Mouse (Mus musculus) adrenal gland, postnatal 4 days (tissue): ENCODE measurements around the gene Cyp11a1. TPM values are rescaled to one million over a fixed set of nuclear protein-coding genes. Genes with fewer than 3 reads are reported as not detected.

Source experiments
- DNase-seq, 2 experiments: peaks; one replicate each; pipeline ENCODE4 v3.0.0; 2021 to 2022; ENCODE audit warnings: low spot score in 2 of 2, mixed read lengths in 2 of 2
- total RNA-seq, 2 experiments: library from RNA; stranded (reverse); gene quantifications; 2 replicates each; pipeline ENCODE4 v1.2.3; 2021

The Cyp11a1 gene
- total RNA-seq, 2 experiments from 2014 or later: 2,307 to 2,341 TPM

- no peak for DNase-seq
Measured at GRCm38 (mm10) chr9:57999676-58000075, 6.5 kb upstream of the Cyp11a1 start.

DNA sequence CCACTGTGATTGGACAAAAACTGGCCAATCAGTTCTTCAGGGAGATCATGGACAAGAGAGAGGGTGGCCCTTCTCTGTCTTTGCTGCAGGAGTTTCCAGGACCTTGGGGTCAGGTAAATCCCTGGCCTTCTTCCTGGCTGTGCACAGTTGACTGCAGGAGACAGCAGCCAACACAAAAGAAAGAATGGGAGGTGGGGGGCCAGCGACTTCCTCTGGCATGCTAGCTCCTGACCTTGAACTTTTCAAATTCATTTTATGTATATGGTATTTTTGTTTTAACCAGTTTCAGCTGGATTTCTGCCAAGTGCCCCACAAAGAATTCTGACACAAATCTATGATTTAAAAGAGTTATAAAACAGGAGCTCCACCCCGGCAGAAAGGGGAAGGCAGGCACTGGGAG is 2.9 kb upstream of the Cyp11a1 start:
- DNase-seq: no peak

DNA sequence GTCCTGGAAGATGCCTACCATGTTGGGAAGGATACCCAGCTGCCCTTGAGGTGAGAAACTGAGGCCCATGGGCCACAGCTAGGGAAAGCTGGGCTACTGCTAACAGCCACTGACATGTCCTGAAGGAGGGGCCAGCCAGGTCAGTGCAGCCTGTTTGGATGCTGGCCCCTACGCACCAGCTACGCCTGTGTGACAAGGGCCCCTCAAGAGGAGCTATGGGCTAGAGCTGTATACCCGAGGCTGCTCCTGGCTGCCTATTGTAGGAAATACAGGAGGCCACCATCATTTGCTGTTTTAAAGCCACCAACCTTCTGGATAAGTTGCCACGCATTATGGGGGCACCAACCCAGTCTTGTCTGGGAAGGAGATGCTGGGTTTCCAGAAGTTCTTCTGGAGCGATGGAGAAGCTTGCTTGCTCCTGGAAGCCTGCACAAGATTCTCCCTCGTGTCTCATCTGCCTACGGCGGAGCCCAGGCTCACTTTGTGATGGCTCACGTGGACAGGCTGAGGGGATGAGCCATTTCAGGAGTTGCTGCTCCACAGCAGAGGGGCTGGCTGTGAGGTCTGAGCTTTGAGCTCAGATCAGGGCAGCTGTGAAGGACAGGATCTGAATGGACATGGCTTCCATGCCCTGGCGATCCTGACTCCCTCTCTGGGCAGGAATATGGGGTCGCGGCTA is 2.3 kb downstream of the Cyp11a1 start:
- no peak for DNase-seq

DNA sequence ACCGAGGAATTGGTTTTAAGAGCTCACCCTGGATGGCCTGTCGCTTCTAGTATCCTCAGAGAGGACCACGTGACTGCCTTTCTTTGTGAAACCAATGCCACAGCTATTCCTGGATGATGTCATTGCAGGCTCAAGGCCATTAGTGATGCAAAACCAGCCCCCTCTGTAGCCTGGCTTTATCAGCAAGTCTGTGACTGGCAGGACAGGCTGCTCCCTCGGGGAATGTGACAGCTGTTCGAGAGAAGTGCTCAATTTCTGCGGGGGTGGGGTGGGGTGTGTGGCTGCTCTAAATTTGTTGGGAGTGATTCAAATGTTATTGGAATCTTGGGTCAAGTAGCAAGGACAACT is 2.8 kb downstream of the Cyp11a1 start:
- DNase-seq: peak in 1 of 2 experiments; percentile 54

GRCm38 (mm10) chr9:58009588-58009987 is 3.4 kb downstream of the Cyp11a1 start:
- no peak for DNase-seq

- no peak for DNase-seq
Measured at GRCm38 (mm10) chr9:58011027-58011426, 4.8 kb downstream of the Cyp11a1 start.

- DNase-seq: no peak
Measured at GRCm38 (mm10) chr9:58011552-58011951, 5.3 kb downstream of the Cyp11a1 start.

GRCm38 (mm10) chr9:58012486-58012885 is 6.3 kb downstream of the Cyp11a1 start:
- DNase-seq: no peak

DNA sequence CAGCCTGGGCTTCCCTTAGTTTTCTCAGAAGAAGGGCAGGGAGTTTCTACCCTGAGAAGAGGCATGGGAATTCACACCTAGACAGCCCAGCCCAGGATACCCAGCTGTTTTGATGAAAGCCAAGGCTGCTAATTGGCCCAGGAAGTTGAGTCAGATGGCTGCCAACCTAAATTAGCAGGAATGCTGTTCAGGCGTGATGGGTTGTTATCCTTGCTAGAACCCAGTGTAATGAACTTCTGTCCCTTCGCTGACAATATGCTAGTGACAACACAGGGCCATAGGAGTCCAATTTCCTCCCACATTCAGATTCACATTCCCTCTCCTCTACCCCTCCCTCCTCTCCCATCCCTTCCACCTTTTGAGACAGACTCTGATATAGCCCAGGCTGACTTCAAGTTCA is 6.7 kb downstream of the Cyp11a1 start:
- DNase-seq: no peak

GRCm38 (mm10) chr9:58014393-58015160 is 8.4 kb downstream of the Cyp11a1 start:
- DNase-seq: peak in 1 of 2 experiments; percentile 47

DNA sequence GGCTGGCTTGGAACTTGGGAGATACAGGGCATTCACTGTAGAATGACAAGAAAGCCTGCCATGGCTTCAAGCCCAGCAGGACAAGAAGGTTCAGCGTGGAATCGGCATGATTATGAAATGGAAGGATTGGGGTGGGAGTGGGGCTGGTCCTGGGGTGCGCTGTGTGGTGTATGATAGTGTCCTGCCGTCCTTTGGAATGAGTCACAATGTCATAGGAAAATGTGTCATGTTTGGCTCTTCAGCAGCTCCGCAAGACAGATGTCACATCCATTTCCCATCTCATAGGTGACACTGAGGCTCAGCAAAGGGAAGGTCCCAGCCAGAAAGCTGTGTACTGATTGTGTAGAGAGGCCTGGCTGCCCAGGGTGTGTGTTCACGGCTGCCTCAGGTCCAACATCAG is 9.6 kb downstream of the Cyp11a1 start:
- DNase-seq: no peak

- DNase-seq: no peak
Measured at GRCm38 (mm10) chr9:58016962-58017361, 10.8 kb downstream of the Cyp11a1 start.

DNA sequence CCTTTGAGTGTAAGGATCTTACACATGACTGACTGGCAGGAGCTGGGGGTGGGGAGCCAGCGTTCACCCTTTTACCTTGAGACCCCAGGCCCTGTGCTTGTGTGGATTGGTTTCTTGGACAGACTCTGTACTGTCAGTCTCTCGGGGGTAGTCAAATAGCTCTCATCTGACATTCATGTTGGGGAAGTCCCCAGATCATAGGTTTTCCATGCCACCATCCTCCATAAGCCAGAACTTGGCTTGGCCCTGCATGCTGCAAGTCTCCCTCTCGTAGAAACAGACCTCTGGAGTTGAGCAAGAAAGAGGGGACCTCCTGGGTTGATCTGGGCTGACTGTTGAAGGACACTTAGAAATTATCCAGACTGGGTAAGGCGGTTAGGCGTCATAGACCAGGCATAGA is 12.2 kb downstream of the Cyp11a1 start:
- DNase-seq: no peak

- no peak for DNase-seq
Measured at GRCm38 (mm10) chr9:58025995-58026394, 19.8 kb downstream of the Cyp11a1 start.

DNA sequence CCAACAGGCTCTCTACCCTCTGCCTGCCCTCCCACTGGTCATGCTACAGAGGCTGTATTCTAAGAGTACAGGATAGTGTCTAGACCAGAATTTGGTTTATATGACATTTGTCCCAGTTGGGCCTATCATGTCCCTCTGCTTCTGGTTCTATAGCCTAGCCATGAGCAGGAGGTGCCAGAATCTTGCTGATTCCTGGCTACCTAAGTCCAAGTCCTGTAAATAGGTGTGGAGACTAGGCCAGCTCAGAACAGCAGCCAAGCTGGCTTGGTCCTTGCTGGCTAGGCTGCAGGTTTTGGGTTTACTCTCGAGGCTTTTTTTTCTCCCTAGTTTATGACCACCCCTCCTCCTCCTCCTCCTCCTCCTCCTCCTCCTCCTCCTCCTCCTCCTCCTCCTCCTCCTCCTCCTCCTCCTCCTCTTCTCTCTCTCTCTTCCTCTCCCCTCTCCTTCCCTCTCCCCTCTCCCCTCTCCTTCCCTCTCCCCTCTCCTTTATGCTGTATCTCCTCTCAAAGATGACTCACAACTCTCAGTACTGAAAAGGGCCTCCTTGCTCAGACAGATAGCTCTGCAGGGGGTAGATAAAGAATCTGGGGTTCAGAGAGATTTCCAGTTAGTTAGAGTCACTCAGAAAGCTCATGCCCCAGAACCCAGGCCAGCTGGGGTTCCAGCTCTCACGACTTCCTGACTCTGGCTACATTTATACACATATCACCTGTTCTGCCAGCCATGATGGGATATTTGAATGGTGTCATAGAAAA is 21.4 kb downstream of the Cyp11a1 start:
- DNase-seq: no peak

- DNase-seq: no peak
Measured at GRCm38 (mm10) chr9:58028841-58029240, 22.6 kb downstream of the Cyp11a1 start.

DNA sequence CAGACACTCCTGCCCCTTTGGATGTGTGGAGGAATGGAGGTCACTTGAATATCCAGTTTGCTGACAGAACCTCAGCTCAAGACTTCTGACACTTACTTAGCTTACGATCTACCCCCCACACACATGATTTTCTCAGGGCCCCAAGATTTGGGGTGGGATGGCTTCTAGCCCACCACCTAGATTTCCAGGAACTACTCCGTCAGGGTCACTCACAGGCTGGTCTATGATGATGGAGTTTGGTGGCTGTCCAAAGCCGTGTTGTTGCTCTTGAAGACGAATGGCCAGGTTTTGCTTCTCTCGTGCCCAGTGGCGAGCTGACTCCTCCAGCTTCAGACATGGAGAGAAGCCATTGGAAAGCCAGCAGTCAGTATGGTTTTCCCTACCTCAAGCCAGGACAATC is 23.4 kb downstream of the Cyp11a1 start:
- no peak for DNase-seq

DNA sequence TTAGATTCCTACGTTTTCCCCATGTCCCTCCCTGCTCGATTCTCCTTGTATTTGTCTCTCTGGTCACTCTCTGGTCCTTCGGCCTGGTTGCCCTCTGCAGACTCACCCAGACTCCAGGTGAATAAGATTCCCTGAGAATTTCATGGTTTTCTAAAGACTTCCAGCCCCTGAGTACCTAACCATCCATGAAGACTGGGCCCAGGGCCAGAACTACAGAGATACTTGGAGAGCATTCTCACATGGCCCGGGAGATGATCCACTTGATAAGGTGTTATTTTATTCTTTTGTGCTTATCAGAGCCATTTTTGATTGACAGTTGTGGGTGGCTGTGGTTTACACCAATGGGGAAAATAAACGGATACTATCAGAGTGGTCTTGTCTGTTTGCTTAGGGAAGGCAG is 25.7 kb downstream of the Cyp11a1 start:
- DNase-seq: no peak

DNA sequence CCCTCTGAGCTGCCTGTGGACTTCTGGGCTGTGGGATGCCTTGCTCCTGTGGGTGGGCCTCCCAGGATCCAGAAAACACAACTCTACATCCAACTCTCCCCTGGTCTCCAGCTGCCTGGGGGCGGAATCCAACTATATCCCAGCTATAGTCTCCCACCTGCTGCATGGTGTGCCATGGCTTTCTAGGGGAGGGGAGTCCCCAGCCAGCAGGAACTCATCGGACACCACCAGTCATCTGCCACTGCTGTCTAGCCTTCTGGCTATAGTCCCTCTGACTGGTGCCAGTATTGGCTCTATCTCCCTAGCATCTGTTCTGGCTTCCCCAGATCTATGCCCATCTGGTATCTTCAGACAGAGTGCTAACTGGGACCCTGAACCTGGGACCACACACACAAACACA is 29.3 kb downstream of the Cyp11a1 start:
- DNase-seq: no peak

DNA sequence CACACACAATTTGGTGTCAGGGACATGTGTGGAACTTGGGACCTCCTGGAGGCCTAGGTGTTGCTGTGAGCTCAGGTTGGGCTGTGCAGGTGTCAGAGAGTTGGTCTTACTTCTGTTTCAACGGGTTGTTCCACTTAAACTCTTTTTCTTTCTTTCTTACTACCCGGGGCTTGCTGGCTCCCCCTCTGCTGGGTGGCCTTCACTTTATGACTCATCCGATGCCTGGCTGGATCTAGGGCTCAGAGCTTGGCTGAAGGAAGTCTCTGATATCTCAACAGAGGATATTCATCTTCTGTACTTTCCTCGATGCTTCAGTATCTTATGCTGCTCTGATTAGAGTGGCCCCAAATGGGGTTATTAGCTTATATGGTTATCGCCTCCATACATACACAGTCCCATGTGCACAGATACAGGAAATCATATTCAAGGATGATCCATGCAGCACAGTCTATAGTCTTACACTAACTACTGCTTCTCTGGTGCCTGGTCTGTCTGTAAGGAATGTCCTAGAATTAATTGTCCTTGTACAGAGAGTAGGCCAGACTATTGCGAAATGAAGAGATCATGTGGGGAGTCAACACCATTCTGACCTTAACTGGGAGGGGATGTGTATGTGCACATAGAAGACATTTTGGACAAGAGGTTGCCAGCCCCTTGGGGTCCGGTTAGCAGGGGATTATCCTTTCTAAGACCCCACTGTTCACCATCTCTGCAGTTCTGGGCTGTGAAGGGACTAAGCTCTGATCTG is 29.9 kb downstream of the Cyp11a1 start:
- no peak for DNase-seq

GRCm38 (mm10) chr9:58036961-58037360 is 30.8 kb downstream of the Cyp11a1 start:
- DNase-seq: peak in 1 of 2 experiments; percentile 49
